Mouse (Mus musculus) spleen, adult 18-20 months (tissue): ENCODE data around the gene Focad.

Source experiments
- DNase-seq, 2 experiments: peaks; one replicate each; pipeline ENCODE4 v3.0.0; 2022; ENCODE audit warnings: mixed read lengths in 2 of 2

Focad gene

GRCm38 (mm10) chr4:88406887-88407696, 312.7 kb downstream of the Focad start:
- DNase-seq: no peak

GRCm38 (mm10) chr4:88409279-88409678, 314.9 kb downstream of the Focad start:
- DNase-seq: no peak

- no peak for DNase-seq
These were observed 317.9 kb downstream of the Focad start for GRCm38 (mm10) chr4:88412331-88412730.

- no peak for DNase-seq
These were observed 320.6 kb downstream of the Focad start for GRCm38 (mm10) chr4:88415017-88415416.

- no peak for DNase-seq
These were observed 324.9 kb downstream of the Focad start for GRCm38 (mm10) chr4:88419378-88419777.

- no peak for DNase-seq
These were observed 330.1 kb downstream of the Focad start for GRCm38 (mm10) chr4:88424563-88424962.

- DNase-seq: no peak
These were observed 333.3 kb downstream of the Focad start for GRCm38 (mm10) chr4:88427630-88428239.

- DNase-seq: no peak
These were observed 338.1 kb downstream of the Focad start for GRCm38 (mm10) chr4:88432412-88433024.

- DNase-seq: no peak
These were observed 342.2 kb downstream of the Focad start for GRCm38 (mm10) chr4:88436593-88437165.

- DNase-seq: no peak
These were observed 342.7 kb downstream of the Focad start for GRCm38 (mm10) chr4:88437166-88437565.

- no peak for DNase-seq
These were observed 343.5 kb downstream of the Focad start for GRCm38 (mm10) chr4:88437917-88438316.

GRCm38 (mm10) chr4:88438326-88438989, 344.0 kb downstream of the Focad start, which contains the start of gene Hacd4:
Gene Hacd4 (minus strand): TSS chr4:88438928.
- peak; percentile 13 to 16 for DNase-seq

GRCm38 (mm10) chr4:88438990-88439329, 344.5 kb downstream of the Focad start:
- no peak for DNase-seq

GRCm38 (mm10) chr4:88439669-88440123, 345.3 kb downstream of the Focad start:
- peak in 1 of 2 experiments; percentile 7 for DNase-seq

GRCm38 (mm10) chr4:88440814-88441213, 346.4 kb downstream of the Focad start:
- DNase-seq: no peak

GRCm38 (mm10) chr4:88448976-88449375, 354.5 kb downstream of the Focad start:
- no peak for DNase-seq

GRCm38 (mm10) chr4:88450087-88450765, 355.8 kb downstream of the Focad start:
- peak in 1 of 2 experiments; percentile 7 for DNase-seq

GRCm38 (mm10) chr4:88458093-88458492, 363.7 kb downstream of the Focad start:
- no peak for DNase-seq

GRCm38 (mm10) chr4:88458673-88459072, 364.2 kb downstream of the Focad start:
- no peak for DNase-seq
